In genomic region chr6:122781167-122781566, GRCm38 (mm10) we compare ENCODE assay signal across 23 mouse cellular contexts.
"Had no signal": no experiment of that assay in that cellular context is flagged by ENCODE, and none has a peak within 500 bp of the region (broad histone marks: within the 10 kb centered on the region; RNA-seq: fewer than 3 reads in every experiment).

No protein-coding gene starts in this region.

- DNase-seq: kidney, postnatal 14 days; layer of hippocampus, adult 9-11 months; lung, adult 18-20 months; lung, postnatal 10 days; lung, postnatal 36 days; retina, postnatal 1 day; right cerebral cortex, postnatal 25 days; spleen, adult 18-20 months; thymus, adult 18-20 months; thymus, postnatal 14 days; thymus, postnatal 4 days had no signal

- H3K4me3 ChIP-seq: layer of hippocampus, adult 2 months; left cerebral cortex, adult 2 months; liver, embryonic 12.5 days; liver, embryonic 15.5 days; lung, embryonic 15.5 days; megakaryocyte, embryonic 14.5 days; midbrain, embryonic 10.5 days; midbrain, embryonic 13.5 days; myocyte; neural tube, embryonic 13.5 days; stomach, embryonic 15.5 days had no signal

- H3K27me3 ChIP-seq: liver, embryonic 12.5 days; liver, embryonic 15.5 days; lung, embryonic 15.5 days; megakaryocyte, embryonic 14.5 days; midbrain, embryonic 13.5 days; neural tube, embryonic 13.5 days; stomach, embryonic 15.5 days had no signal

- H3K4me1 ChIP-seq: midbrain, embryonic 10.5 days; midbrain, embryonic 13.5 days; neural tube, embryonic 13.5 days; stomach, embryonic 15.5 days had no signal

- H3K27ac ChIP-seq: layer of hippocampus, adult 2 months; left cerebral cortex, adult 2 months; liver, embryonic 12.5 days; liver, embryonic 15.5 days; lung, embryonic 15.5 days; midbrain, embryonic 10.5 days; midbrain, embryonic 13.5 days; neural tube, embryonic 13.5 days; stomach, embryonic 15.5 days had no signal

- H3K4me2 ChIP-seq: liver, embryonic 12.5 days; liver, embryonic 15.5 days; lung, embryonic 15.5 days; midbrain, embryonic 13.5 days; neural tube, embryonic 13.5 days; stomach, embryonic 15.5 days had no signal

- ATAC-seq: liver, embryonic 12.5 days; midbrain, embryonic 13.5 days; midbrain, embryonic 16.5 days had no signal

- H3K9ac ChIP-seq: liver, embryonic 12.5 days; liver, embryonic 15.5 days; lung, embryonic 15.5 days; midbrain, embryonic 13.5 days; neural tube, embryonic 13.5 days; stomach, embryonic 15.5 days had no signal

- H3K9me3 ChIP-seq: liver, embryonic 12.5 days; liver, embryonic 15.5 days; lung, embryonic 15.5 days; megakaryocyte, embryonic 14.5 days; midbrain, embryonic 10.5 days; midbrain, embryonic 13.5 days; neural tube, embryonic 13.5 days; stomach, embryonic 15.5 days had no signal

- H3K36me3 ChIP-seq: liver, embryonic 15.5 days; lung, embryonic 15.5 days; midbrain, embryonic 10.5 days; midbrain, embryonic 13.5 days; neural tube, embryonic 13.5 days; stomach, embryonic 15.5 days had no signal
